Mouse (Mus musculus): Measurements from ENCODE around the gene Leng8. TPM values are rescaled to one million over a fixed set of nuclear protein-coding genes. Genes with fewer than 3 reads are reported as not detected.

Leng8 gene
- polyA plus RNA-seq, 1 experiment from 2014 or later, result 9.1 TPM

- WGBS (ENCODE audit: insufficient replicate concordance), result 45% methylated on average over 3 of the region's 3 CpGs
- Histone ChIP-seq H3K9ac (replicated peaks) (no peak overlapping the region), H3K27ac (ENCODE audit: low read depth) (no peak overlapping the region), H3K4me3 (ENCODE audit: low read depth, low read length) (no peak overlapping the region), H3K4me2 (ENCODE audit: low read depth, low read length) (no peak overlapping the region), H3K27me3 (ENCODE audit: insufficient read depth, low read length) (no peaks in the 10 kb centered on the region), H3K9me3 (ENCODE audit: low read length) (no peaks in the 10 kb centered on the region), H3K4me1 (ENCODE audit: insufficient read depth) (no peaks in the 10 kb centered on the region), H3K36me3 (replicated peaks; ENCODE audit: insufficient read depth, low read length) (no peaks in the 10 kb centered on the region)
- ATAC-seq (no peak), DNase-seq (peak; percentile 54)
- TF ChIP-seq EP300 (IDR thresholded peaks at IDR 0.05; ENCODE audit: low read depth) (no peak), CTCF (IDR thresholded peaks at IDR 0.05; ENCODE audit: low read depth) (0 out of 2 replicates have a peak, but pooled peaks have one; percentile 18)
Observed at GRCm38 (mm10) chr7:4178438-4178837, 41.6 kb downstream of the Leng8 start.

Other genes starting within 250 kb of the Leng8 start
- gene Gm14548, start 238.9 kb upstream of the Leng8 start, polyA plus RNA-seq (2015; fragmentation: Nextera tagmentation; extraction: Ambion mirVana), result 1.4 and 1.6 TPM in 2 replicates
- gene Lilra6, start 221.5 kb upstream of the Leng8 start, polyA plus RNA-seq (2015; fragmentation: Nextera tagmentation; extraction: Ambion mirVana), result 0.73 and 1.2 TPM in 2 replicates
- gene Lair1, start 73.8 kb upstream of the Leng8 start, polyA plus RNA-seq (2015; fragmentation: Nextera tagmentation; extraction: Ambion mirVana), result 5.0 and 5.3 TPM in 2 replicates
- 1.9 and 3.2 TPM in 2 replicates for gene Ttyh1, start 17.6 kb upstream of the Leng8 start, polyA plus RNA-seq (2015; fragmentation: Nextera tagmentation; extraction: Ambion mirVana)
- gene Leng9, start 13.3 kb downstream of the Leng8 start, polyA plus RNA-seq (2015; fragmentation: Nextera tagmentation; extraction: Ambion mirVana), result 2.8 TPM in 2 replicates
- 8.2 and 12.1 TPM in 2 replicates for gene Cdc42ep5, start 27.8 kb downstream of the Leng8 start, polyA plus RNA-seq (2015; fragmentation: Nextera tagmentation; extraction: Ambion mirVana)
- gene Lilra5, start 100.7 kb downstream of the Leng8 start, polyA plus RNA-seq (2015; fragmentation: Nextera tagmentation; extraction: Ambion mirVana), result 1.9 and 2.2 TPM in 2 replicates
- 0.65 and 0.84 TPM in 2 replicates for gene Ncr1, start 200.7 kb downstream of the Leng8 start, polyA plus RNA-seq (2015; fragmentation: Nextera tagmentation; extraction: Ambion mirVana)

Data from liver, postnatal 0 days (tissue).